Mouse (Mus musculus): ENCODE data around the gene Dlgap4.

Gene Dlgap4

GRCm38 (mm10) chr2:156741265-156741664 lies 127.8 kb downstream of the Dlgap4 start:
- DNase-seq (ENCODE audit: low spot score) = no peak

GRCm38 (mm10) chr2:156741998-156742397 lies 128.5 kb downstream of the Dlgap4 start:
- no peak for DNase-seq (ENCODE audit: low spot score)

GRCm38 (mm10) chr2:156743248-156743647 lies 129.7 kb downstream of the Dlgap4 start:
- DNase-seq (ENCODE audit: low spot score) = no peak

- no peak for DNase-seq (ENCODE audit: low spot score)
These were observed 130.9 kb downstream of the Dlgap4 start for GRCm38 (mm10) chr2:156744414-156744813.

- no peak for DNase-seq (ENCODE audit: low spot score)
These were observed 133.8 kb downstream of the Dlgap4 start for GRCm38 (mm10) chr2:156747315-156747714.

- no peak for DNase-seq (ENCODE audit: low spot score)
These were observed 136.2 kb downstream of the Dlgap4 start for GRCm38 (mm10) chr2:156749687-156750086.

GRCm38 (mm10) chr2:156756937-156757336 lies 143.4 kb downstream of the Dlgap4 start:
- no peak for DNase-seq (ENCODE audit: low spot score)

GRCm38 (mm10) chr2:156760843-156761505 lies 147.5 kb downstream of the Dlgap4 start:
- DNase-seq (ENCODE audit: low spot score) = no peak

GRCm38 (mm10) chr2:156761521-156762278 lies 148.2 kb downstream of the Dlgap4 start:
- DNase-seq (ENCODE audit: low spot score) = no peak

- no peak for DNase-seq (ENCODE audit: low spot score)
These were observed 149.0 kb downstream of the Dlgap4 start for GRCm38 (mm10) chr2:156762499-156762898.

- no peak for DNase-seq (ENCODE audit: low spot score)
These were observed 149.6 kb downstream of the Dlgap4 start for GRCm38 (mm10) chr2:156763101-156763500.

GRCm38 (mm10) chr2:156764022-156764421 lies 150.5 kb downstream of the Dlgap4 start:
- no peak for DNase-seq (ENCODE audit: low spot score)

GRCm38 (mm10) chr2:156764747-156765146 lies 151.2 kb downstream of the Dlgap4 start:
- DNase-seq (ENCODE audit: low spot score) = no peak

GRCm38 (mm10) chr2:156765593-156765992 lies 152.1 kb downstream of the Dlgap4 start:
- DNase-seq (ENCODE audit: low spot score) = no peak

GRCm38 (mm10) chr2:156766227-156767019 lies 152.9 kb downstream of the Dlgap4 start:
- DNase-seq (ENCODE audit: low spot score) = no peak

- no peak for DNase-seq (ENCODE audit: low spot score)
These were observed 153.6 kb downstream of the Dlgap4 start for GRCm38 (mm10) chr2:156767108-156767507.

- no peak for DNase-seq (ENCODE audit: low spot score)
These were observed 155.8 kb downstream of the Dlgap4 start for GRCm38 (mm10) chr2:156769274-156769673.

GRCm38 (mm10) chr2:156773470-156773869 lies 160.0 kb downstream of the Dlgap4 start:
- no peak for DNase-seq (ENCODE audit: low spot score)

- DNase-seq (ENCODE audit: low spot score) = no peak
These were observed 160.7 kb downstream of the Dlgap4 start for GRCm38 (mm10) chr2:156774035-156774737.

GRCm38 (mm10) chr2:156774738-156775454 lies 161.4 kb downstream of the Dlgap4 start, which contains the start of gene Myl9:
TSS of gene Myl9 (plus strand) at chr2:156775420.
- no peak for DNase-seq (ENCODE audit: low spot score)
